Mouse (Mus musculus): ENCODE measurements around the gene Prkca. TPM values are rescaled to one million over a fixed set of nuclear protein-coding genes. Genes with fewer than 3 reads are reported as not detected.
A peak's percentile ranks its signal among the peaks of the same experiment; 100 is the strongest.

The Prkca gene
- total RNA-seq, 1 experiment from 2014 or later = 15.6 TPM

- peak; percentile 69 for ATAC-seq (replicated peaks; ENCODE audit: low read depth, poor library complexity, severe bottlenecking)
Measured at GRCm38 (mm10) chr11:108246267-108246702, 97.4 kb downstream of the Prkca start.

GRCm38 (mm10) chr11:108244241-108244640 lies 99.5 kb downstream of the Prkca start:
- peak; percentile 60 for ATAC-seq (replicated peaks; ENCODE audit: low read depth, poor library complexity, severe bottlenecking)

- ATAC-seq (replicated peaks; ENCODE audit: low read depth, poor library complexity, severe bottlenecking) = no peak
Measured at GRCm38 (mm10) chr11:108243633-108244032, 100.1 kb downstream of the Prkca start.

- ATAC-seq (replicated peaks; ENCODE audit: low read depth, poor library complexity, severe bottlenecking) = no peak
Measured at GRCm38 (mm10) chr11:108240924-108241498, 102.7 kb downstream of the Prkca start.

GRCm38 (mm10) chr11:108239173-108239572 lies 104.6 kb downstream of the Prkca start:
- ATAC-seq (replicated peaks; ENCODE audit: low read depth, poor library complexity, severe bottlenecking) = no peak

- ATAC-seq (replicated peaks; ENCODE audit: low read depth, poor library complexity, severe bottlenecking) = no peak
Measured at GRCm38 (mm10) chr11:108236754-108237428, 106.8 kb downstream of the Prkca start.

- ATAC-seq (replicated peaks; ENCODE audit: low read depth, poor library complexity, severe bottlenecking) = no peak
Measured at GRCm38 (mm10) chr11:108236195-108236594, 107.5 kb downstream of the Prkca start.

GRCm38 (mm10) chr11:108235081-108235703 lies 108.5 kb downstream of the Prkca start:
- peak; percentile 96 for ATAC-seq (replicated peaks; ENCODE audit: low read depth, poor library complexity, severe bottlenecking)

GRCm38 (mm10) chr11:108233015-108233414 lies 110.7 kb downstream of the Prkca start:
- no peak for ATAC-seq (replicated peaks; ENCODE audit: low read depth, poor library complexity, severe bottlenecking)

- ATAC-seq (replicated peaks; ENCODE audit: low read depth, poor library complexity, severe bottlenecking) = no peak
Measured at GRCm38 (mm10) chr11:108230101-108230500, 113.6 kb downstream of the Prkca start.

GRCm38 (mm10) chr11:108229176-108229946 lies 114.4 kb downstream of the Prkca start:
- no peak for ATAC-seq (replicated peaks; ENCODE audit: low read depth, poor library complexity, severe bottlenecking)

GRCm38 (mm10) chr11:108228497-108228896 lies 115.2 kb downstream of the Prkca start:
- ATAC-seq (replicated peaks; ENCODE audit: low read depth, poor library complexity, severe bottlenecking) = no peak

- no peak for ATAC-seq (replicated peaks; ENCODE audit: low read depth, poor library complexity, severe bottlenecking)
Measured at GRCm38 (mm10) chr11:108226248-108226647, 117.5 kb downstream of the Prkca start.

- ATAC-seq (replicated peaks; ENCODE audit: low read depth, poor library complexity, severe bottlenecking) = no peak
Measured at GRCm38 (mm10) chr11:108224233-108224973, 119.3 kb downstream of the Prkca start.

GRCm38 (mm10) chr11:108223613-108224232 lies 120.0 kb downstream of the Prkca start:
- no peak for ATAC-seq (replicated peaks; ENCODE audit: low read depth, poor library complexity, severe bottlenecking)

GRCm38 (mm10) chr11:108223154-108223553 lies 120.6 kb downstream of the Prkca start:
- ATAC-seq (replicated peaks; ENCODE audit: low read depth, poor library complexity, severe bottlenecking) = peak; percentile 81

- peak; percentile 71 for ATAC-seq (replicated peaks; ENCODE audit: low read depth, poor library complexity, severe bottlenecking)
Measured at GRCm38 (mm10) chr11:108222616-108223015, 121.1 kb downstream of the Prkca start.

GRCm38 (mm10) chr11:108222026-108222425 lies 121.7 kb downstream of the Prkca start:
- no peak for ATAC-seq (replicated peaks; ENCODE audit: low read depth, poor library complexity, severe bottlenecking)

- no peak for ATAC-seq (replicated peaks; ENCODE audit: low read depth, poor library complexity, severe bottlenecking)
Measured at GRCm38 (mm10) chr11:108221124-108221835, 122.4 kb downstream of the Prkca start.
